Mouse (Mus musculus): ENCODE measurements around the gene Nrp1.

DNA sequence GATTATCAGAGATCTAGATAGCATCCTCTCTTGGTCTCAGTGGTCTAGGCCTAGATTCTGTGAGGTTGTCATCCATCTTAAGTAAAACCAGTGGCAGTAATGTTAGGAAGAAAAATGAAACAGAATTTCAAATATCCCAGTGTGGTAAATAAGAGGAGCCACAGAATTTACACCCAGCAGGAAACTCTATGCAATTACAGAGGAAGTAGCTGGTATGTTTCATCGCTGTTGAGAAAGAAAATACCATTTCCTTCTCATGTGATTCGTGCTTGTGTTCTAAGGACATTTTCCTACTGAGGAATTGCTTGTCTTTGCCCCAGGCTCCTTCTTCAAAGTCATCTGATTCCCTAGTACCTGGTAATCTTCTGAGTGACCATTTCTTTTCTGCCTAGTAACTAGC lies 95.1 kb downstream of the Nrp1 start:
- TF ChIP-seq ZNF384 (IDR thresholded peaks at IDR 0.05; ENCODE audit: low read depth, low read length) (no peak), MAFK (IDR thresholded peaks at IDR 0.05; ENCODE audit: insufficient read depth, low read depth, low read length) (no peak)
